Mouse (Mus musculus): Measurements from ENCODE around the gene Gm11027. TPM values are rescaled to one million over a fixed set of nuclear protein-coding genes. Genes with fewer than 3 reads are reported as not detected.

The Gm11027 gene
- total RNA-seq (2023) = not detected

DNA sequence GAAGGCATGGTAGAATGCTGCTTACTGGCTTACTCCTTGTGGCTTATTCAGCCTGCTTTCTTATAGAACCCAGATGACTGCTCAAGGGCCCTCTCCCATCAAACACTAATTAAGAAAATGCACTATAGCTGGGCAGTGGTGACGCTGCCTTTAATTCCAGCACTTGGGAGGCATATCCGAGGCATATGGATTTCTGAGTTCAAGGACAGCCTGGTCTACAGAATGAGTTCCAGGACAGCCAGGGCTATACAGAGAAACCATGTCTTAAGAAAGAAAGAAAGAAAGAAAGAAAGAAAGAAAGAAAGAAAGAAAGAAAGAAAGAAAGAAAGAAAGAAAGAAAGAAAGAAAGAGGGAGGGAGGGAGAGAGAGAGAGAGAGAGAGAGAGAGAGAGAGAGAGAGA lies at the start of gene Gm11027:
TSS of gene Gm11027 (plus strand) at position 301 of the 400 bp plus-strand sequence.

DNA sequence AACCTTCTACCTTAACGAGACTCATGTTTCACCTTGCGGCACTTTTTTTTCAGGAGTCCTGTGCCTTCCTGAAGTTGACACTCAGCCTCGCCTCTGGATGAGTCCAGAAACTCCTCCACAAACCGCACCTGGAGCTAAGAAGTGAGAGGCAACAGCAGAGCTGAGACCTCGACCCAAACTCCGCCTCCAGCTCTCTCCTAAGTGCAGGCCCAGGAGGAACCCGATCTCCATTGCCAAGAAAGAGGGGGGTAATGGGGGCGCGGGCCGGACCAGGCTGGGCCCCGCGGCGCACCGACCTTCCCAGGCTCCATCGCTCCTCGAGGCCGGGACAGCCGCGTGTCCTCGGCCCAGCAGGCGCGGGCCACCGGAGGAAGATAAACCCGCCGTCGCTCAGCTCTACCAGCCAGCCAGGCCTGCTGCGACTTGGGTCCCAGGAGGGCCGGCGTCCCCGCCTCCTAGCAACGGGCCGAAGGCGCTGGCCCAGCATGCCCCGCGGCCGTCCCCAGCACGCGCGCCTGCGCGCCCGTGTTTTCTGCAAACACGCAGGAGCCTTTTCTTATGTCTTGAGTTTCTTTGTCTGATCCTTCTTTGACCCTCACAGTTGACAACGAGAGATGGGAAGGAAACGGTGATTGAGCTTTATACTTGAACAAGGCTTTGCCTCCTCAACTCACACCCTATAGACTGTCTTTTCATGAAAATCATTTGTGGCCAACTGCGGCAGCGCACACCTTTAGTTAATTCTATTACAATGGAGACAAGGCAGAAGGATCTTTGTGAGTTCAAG lies 12.4 kb upstream of the Gm11027 start, which contains the start of gene Wdr60:
TSS of gene Wdr60 (minus strand) at position 468 of the 787 bp plus-strand sequence.

DNA sequence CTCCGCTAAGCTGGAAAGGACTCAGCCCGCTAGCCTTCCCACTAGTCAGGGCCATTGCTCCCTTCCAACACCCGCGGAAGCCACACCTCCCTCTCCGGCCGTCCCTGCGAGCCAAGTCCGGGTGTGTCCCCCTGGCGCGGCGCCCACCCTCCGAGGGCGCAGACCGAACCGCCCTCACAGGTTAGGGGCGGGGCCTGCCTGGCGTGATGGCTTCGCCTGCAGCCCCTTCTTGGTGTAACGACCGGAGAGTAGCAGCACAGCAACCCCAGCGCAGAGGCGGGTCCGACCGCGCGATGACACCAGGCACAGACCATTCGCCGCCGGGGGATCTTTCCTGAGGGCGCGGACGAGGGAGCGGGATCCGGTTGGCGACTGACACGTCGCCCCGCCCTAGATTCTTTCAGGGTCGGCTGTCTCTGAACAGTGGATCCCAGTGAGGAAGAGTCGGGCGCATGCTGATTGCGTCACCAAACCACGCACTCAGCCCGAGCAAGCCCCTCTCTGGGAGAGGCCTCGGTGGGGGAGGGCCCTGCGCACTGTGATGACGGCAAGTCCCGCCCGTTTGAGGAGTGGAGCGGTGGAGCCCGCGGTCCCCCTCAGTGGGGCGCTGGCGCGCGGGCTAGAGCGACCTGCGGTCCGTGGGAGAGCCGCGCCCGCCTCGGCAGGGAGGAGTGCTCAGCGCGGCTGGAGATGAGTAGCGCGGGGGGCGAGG lies 5.6 kb downstream of the Gm11027 start, which contains the start of gene Esyt2:
TSS of gene Esyt2 (plus strand) at position 544 of the 712 bp plus-strand sequence.

Other genes starting within 250 kb of the Gm11027 start
- gene Zfp386, start 227.7 kb upstream of the Gm11027 start, total RNA-seq (2023) = 10 to 100 TPM; 30.9 to 49.5 TPM
- not detected for gene Vipr2, start 197.7 kb upstream of the Gm11027 start, total RNA-seq (2023)
- 1 to 10 TPM; 2.3 to 3.2 TPM for gene Wdr60, start 12.4 kb upstream of the Gm11027 start, total RNA-seq (2023)
- gene Esyt2, start 5.8 kb downstream of the Gm11027 start, total RNA-seq (2023) = 10 to 100 TPM; 80.2 to 90.9 TPM
- gene Ncapg2, start 130.0 kb downstream of the Gm11027 start, total RNA-seq (2023) = 10 to 100 TPM in 1 of 2 experiments, 1 to 10 TPM in 1; 6.6 to 10.5 TPM
- gene Ptprn2, start 210.3 kb downstream of the Gm11027 start, total RNA-seq (2023) = not detected